Mouse (Mus musculus) layer of hippocampus, postnatal 25 days (tissue): ENCODE measurements at regions not wholly inside any gene's neighbourhood (a gene's known extent, or its start where the extent isn't known, plus 50 kb on each side); places are given as distances from the start of the nearest gene placed in this dataset.
A peak's percentile ranks its signal among the peaks of the same experiment; 100 is the strongest.

ENCODE experiments used
- DNase-seq, 2 experiments: peaks; one replicate each; pipeline ENCODE4 v3.0.0; 2022; ENCODE audit warnings: mixed read lengths in 2 of 2, low spot score in 1 of 2; ENCODE audit errors: extremely low spot score in 1 of 2

DNA sequence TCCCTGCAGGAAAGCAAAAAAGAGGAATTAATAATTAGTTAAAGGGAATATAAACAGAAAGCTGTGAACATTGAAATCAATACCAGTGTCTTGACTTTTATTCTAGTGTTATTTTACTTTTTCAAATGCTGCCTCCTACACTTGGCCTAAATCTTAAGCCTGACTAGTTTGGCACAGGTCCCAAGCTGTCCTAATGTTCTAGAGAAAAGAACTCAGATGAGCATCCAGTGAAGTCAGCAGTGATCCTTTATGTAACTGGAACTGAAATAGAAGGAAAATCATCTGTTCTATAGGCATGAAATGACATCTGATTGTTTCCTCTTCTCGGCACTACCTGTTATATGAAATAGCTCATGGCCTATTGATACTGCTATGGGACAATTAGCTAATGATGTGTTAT is 586.3 kb upstream of the Gria3 start:
- DNase-seq = peak in 1 of 2 experiments; percentile 2
